Mouse (Mus musculus): ENCODE results near the gene Tbk1.
A peak's percentile ranks its signal among the peaks of the same experiment; 100 is the strongest.

Gene Tbk1

GRCm38 (mm10) chr10:121542156-121542555 lies 44.4 kb downstream of the Tbk1 start:
- no peak for DNase-seq (ENCODE audit: low spot score in 2 of 2)

GRCm38 (mm10) chr10:121534995-121535394 lies 51.6 kb downstream of the Tbk1 start:
- no peak for DNase-seq (ENCODE audit: low spot score in 2 of 2)

GRCm38 (mm10) chr10:121533137-121533872 lies 53.3 kb downstream of the Tbk1 start:
- no peak for DNase-seq (ENCODE audit: low spot score in 2 of 2)

GRCm38 (mm10) chr10:121531541-121531940 lies 55.0 kb downstream of the Tbk1 start:
- DNase-seq (ENCODE audit: low spot score in 2 of 2), result no peak

GRCm38 (mm10) chr10:121530365-121531003 lies 56.1 kb downstream of the Tbk1 start:
- DNase-seq (ENCODE audit: low spot score in 2 of 2), result no peak

GRCm38 (mm10) chr10:121529261-121529660 lies 57.3 kb downstream of the Tbk1 start:
- DNase-seq (ENCODE audit: low spot score in 2 of 2), result no peak

GRCm38 (mm10) chr10:121528470-121528869 lies 58.1 kb downstream of the Tbk1 start:
- no peak for DNase-seq (ENCODE audit: low spot score in 2 of 2)

GRCm38 (mm10) chr10:121527114-121527513 lies 59.5 kb downstream of the Tbk1 start:
- DNase-seq (ENCODE audit: low spot score in 2 of 2), result no peak

GRCm38 (mm10) chr10:121520923-121521585 lies 65.5 kb downstream of the Tbk1 start:
- DNase-seq (ENCODE audit: low spot score in 2 of 2), result no peak

- DNase-seq (ENCODE audit: low spot score in 2 of 2), result no peak
Measured at GRCm38 (mm10) chr10:121519710-121520109, 66.9 kb downstream of the Tbk1 start.

GRCm38 (mm10) chr10:121516008-121516600 lies 70.5 kb downstream of the Tbk1 start:
- peak; percentile 68 to 89 for DNase-seq (ENCODE audit: low spot score in 2 of 2)

GRCm38 (mm10) chr10:121509751-121510643 lies 76.6 kb downstream of the Tbk1 start:
- DNase-seq (ENCODE audit: low spot score in 2 of 2), result no peak

GRCm38 (mm10) chr10:121507755-121508544 lies 78.6 kb downstream of the Tbk1 start:
- no peak for DNase-seq (ENCODE audit: low spot score in 2 of 2)

GRCm38 (mm10) chr10:121506731-121507583 lies 79.6 kb downstream of the Tbk1 start:
- peak in 1 of 2 experiments; percentile 75 for DNase-seq (ENCODE audit: low spot score in 2 of 2)

- no peak for DNase-seq (ENCODE audit: low spot score in 2 of 2)
Measured at GRCm38 (mm10) chr10:121505929-121506328, 80.7 kb downstream of the Tbk1 start.

- peak in 1 of 2 experiments; percentile 51 for DNase-seq (ENCODE audit: low spot score in 2 of 2)
Measured at GRCm38 (mm10) chr10:121504973-121505911, 81.3 kb downstream of the Tbk1 start.

- DNase-seq (ENCODE audit: low spot score in 2 of 2), result no peak
Measured at GRCm38 (mm10) chr10:121501160-121501559, 85.4 kb downstream of the Tbk1 start.

- no peak for DNase-seq (ENCODE audit: low spot score in 2 of 2)
Measured at GRCm38 (mm10) chr10:121500034-121500433, 86.6 kb downstream of the Tbk1 start.

Measured in urinary bladder, postnatal 4 days (tissue).